Mouse (Mus musculus) 3T3-L1 (cell line): ENCODE measurements at regions not wholly inside any gene's neighbourhood (a gene's known extent, or its start where the extent isn't known, plus 50 kb on each side); places are given as distances from the start of the nearest gene placed in this dataset.

ENCODE experiments used
- DNase-seq: peaks from one replicate; pipeline ENCODE4 v3.0.0-alpha.2; 2015; ENCODE audit warnings: low read depth, low spot score

DNA sequence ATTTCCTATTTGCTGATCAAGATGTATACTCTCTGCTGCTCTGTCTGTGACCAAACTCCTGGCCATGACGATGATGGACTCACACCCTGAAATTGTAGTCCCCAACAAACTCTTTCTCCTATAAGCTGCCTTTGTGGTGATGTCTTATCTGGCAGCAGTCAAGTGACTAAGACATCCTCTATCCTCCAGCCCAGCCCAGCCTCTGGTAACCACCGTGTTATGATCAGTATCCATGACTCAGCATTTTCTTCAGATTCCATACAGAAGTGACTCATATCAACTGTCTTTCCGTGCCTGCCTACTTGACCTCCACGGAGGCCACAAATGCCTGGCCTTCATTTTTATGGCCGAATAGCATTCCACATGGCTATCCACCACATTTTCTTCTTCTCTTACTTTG is 124.5 kb upstream of the Sox2 start:
- DNase-seq, result peak; percentile 79

GRCm38 (mm10) chr3:34522054-34522684 is 128.0 kb upstream of the Sox2 start:
- no peak for DNase-seq

GRCm38 (mm10) chr3:34521357-34522053 is 128.7 kb upstream of the Sox2 start:
- DNase-seq, result no peak

GRCm38 (mm10) chr3:34512503-34513145 is 137.6 kb upstream of the Sox2 start:
- peak; percentile 98 for DNase-seq

DNA sequence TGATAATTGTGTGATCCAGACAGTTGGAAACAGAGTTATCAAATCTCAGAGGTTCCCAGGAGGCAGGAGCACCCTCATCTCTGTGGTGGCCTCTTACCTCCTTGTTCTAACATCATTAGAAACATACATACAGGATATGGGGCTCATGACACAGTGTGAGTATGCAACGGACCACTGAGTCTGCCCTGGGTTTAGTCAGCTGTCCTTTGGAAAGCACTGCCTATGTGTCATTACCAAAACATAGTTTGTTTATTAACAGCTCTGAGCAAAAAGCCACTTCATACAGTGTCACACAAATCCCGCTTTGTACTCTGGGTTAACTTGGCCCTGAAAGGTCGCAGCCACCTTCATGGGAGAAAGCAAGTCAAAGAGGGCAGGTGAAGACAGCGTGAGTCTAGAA is 139.5 kb upstream of the Sox2 start:
- peak; percentile 54 for DNase-seq

GRCm38 (mm10) chr3:34509160-34509559 is 141.0 kb upstream of the Sox2 start:
- peak; percentile 53 for DNase-seq

DNA sequence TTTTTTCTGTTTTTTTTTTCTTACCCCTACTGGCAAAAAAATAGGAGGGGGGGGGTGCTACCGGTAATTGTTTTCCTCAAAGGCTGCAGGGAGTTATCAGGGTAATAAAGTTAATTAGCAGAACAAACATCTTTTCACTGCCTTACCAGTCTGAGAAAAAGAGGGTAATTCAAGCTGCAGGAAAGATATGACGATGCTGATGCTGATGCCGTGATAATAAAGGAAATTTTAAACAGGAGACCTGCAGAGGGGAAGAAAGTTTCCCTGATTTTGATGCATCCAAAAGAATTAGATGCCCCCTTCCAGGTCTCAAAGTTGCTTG is 145.7 kb upstream of the Sox2 start:
- DNase-seq, result no peak

GRCm38 (mm10) chr3:34503874-34504572 is 146.2 kb upstream of the Sox2 start:
- no peak for DNase-seq

- DNase-seq, result no peak
Measured at GRCm38 (mm10) chr3:34496839-34497238, 153.4 kb upstream of the Sox2 start.

DNA sequence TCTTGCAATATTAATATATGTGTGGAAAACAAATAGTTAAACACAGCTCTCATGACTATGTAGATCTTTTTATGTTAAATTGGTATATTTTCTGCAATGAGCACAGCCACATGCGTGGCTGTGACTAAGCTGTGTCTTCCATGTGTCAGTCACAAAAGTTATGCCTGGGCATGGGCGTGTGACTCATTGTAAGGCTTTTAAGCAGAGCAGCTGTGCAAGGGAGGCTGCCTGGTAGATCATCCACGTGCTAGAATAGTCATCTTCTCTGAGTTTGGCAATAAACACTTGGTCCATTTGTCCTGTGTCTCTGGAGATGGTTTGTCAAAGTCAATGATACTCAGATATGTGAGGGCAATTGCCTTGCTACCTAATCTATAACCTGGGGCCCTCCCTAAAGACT is 154.6 kb upstream of the Sox2 start:
- DNase-seq, result peak; percentile 83

- no peak for DNase-seq
Measured at GRCm38 (mm10) chr3:34493921-34494320, 156.3 kb upstream of the Sox2 start.

GRCm38 (mm10) chr3:34489008-34489407 is 161.2 kb upstream of the Sox2 start:
- DNase-seq, result no peak

GRCm38 (mm10) chr3:34486441-34487050 is 163.7 kb upstream of the Sox2 start:
- no peak for DNase-seq

- no peak for DNase-seq
Measured at GRCm38 (mm10) chr3:34485345-34486223, 164.6 kb upstream of the Sox2 start.

DNA sequence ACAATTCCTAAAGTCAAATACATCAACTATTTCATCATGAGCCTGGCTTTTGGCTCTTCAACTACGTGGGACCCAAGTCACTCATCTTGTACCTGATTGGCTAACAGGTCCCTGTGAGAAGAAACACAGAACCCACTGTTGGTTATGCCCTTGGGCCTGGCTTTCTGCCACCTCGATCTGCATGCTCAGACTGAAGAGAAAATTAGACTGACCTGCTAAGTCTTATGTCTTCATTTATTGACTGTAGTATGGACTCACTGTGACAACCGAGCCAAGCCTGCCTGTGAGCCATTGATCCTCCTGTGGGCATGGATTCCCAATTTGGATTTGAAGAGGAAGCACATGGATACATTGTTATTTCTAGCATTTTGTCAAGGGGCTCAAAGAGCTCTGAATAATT is 166.3 kb upstream of the Sox2 start:
- no peak for DNase-seq

GRCm38 (mm10) chr3:34481821-34482713 is 168.1 kb upstream of the Sox2 start:
- DNase-seq, result no peak

DNA sequence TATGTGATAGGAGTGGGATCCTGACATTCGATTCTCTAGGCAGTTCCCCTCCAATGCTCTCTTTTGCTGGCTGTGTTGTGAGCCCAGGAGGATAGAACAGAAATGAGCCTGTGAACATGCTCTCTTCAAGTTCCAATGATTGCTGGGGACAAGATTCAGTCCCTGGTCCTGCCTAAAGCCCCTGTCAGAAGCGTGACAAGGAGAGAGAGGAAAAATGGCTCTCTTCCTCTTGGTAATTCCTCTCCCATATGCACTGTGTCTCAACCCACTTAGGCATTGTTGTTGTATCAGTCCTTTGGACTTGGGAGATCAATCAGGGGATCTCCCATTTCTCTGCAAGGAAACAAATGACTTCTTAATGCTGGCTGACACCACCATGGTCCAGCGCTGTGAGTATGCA is 168.9 kb upstream of the Sox2 start:
- DNase-seq, result no peak

DNA sequence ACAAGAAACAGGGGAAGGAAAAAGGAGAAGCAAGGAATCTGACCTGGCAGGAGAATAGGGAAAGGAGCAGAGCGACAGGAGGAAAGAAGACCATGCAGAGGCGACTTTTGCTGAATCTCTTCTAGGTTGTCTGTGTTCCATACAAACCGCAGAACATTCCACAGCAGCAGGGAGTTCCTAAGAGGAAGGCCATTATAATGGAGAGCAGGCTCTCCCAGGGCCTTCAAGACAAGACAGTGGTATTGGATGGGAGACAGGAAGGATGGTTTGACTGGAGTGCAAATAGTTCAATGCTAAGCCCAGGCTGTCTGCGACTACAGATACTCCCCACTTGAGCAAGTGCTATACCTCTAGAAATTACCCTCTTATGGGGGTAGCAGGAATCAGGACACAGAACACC is 176.1 kb upstream of the Sox2 start:
- DNase-seq, result no peak

- peak; percentile 70 for DNase-seq
Measured at GRCm38 (mm10) chr3:34470721-34471120, 179.5 kb upstream of the Sox2 start.

DNA sequence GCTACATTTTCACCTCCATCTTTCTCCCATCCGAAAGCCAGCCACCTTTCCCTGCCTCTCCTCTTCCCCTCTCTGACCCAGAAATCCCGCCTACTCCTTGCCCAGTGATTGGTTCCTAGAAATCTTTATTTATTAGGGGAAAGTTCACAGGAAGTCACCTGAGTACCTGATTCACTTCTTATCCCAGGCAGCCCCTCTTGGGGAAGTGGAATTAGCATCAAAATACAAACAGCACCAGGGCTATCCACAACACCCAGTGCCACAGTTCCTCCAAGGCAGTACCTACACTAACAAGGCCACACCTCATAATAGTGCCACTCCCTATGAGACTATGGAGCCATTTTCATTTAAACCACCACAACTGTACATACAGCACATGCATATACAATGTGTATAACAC is 180.3 kb upstream of the Sox2 start:
- no peak for DNase-seq
